Mouse (Mus musculus) embryonic facial prominence, embryonic 12.5 days (tissue): Measurements from ENCODE around the gene Ada. TPM values are rescaled to one million over a fixed set of nuclear protein-coding genes. Genes with fewer than 3 reads are reported as not detected.

Experiments used
- ATAC-seq: fragments of 200-750 bp; cut with Nextera tagmentation; 2 replicates; pipeline ENCODE4 v1.8.0; 2017; ENCODE audit not compliant: insufficient number of reproducible peaks, insufficient read depth, low FRiP score, low TSS enrichment
- H3K27ac ChIP-seq: fragments of 300-500 bp; sonication (generic); 2 replicates; pipeline ENCODE4 v1.5.1; 2016; ENCODE audit warnings: mild to moderate bottlenecking
- H3K27me3 ChIP-seq: fragments of 300-500 bp; sonication (generic); 2 replicates; pipeline ENCODE4 v1.6.1; 2016; ENCODE audit warnings: mild to moderate bottlenecking, moderate library complexity
- H3K36me3 ChIP-seq: fragments of 300-500 bp; sonication (generic); 2 replicates; pipeline ENCODE4 v1.6.1; 2016; ENCODE audit warnings: mild to moderate bottlenecking
- H3K4me1 ChIP-seq: fragments of 300-500 bp; sonication (generic); 2 replicates; pipeline ENCODE4 v1.6.1; 2016
- H3K4me2 ChIP-seq: fragments of 300-500 bp; sonication (generic); replicated peaks from 2 replicates; pipeline ENCODE4 v1.6.1; 2016; ENCODE audit warnings: mild to moderate bottlenecking, moderate library complexity
- H3K4me3 ChIP-seq: fragments of 300-500 bp; sonication (generic); 2 replicates; pipeline ENCODE4 v1.5.1; 2016; ENCODE audit warnings: mild to moderate bottlenecking
- H3K9ac ChIP-seq: fragments of 300-500 bp; sonication (generic); 2 replicates; pipeline ENCODE4 v1.6.1; 2016; ENCODE audit warnings: mild to moderate bottlenecking, moderate library complexity
- H3K9me3 ChIP-seq: fragments of 300-500 bp; sonication (generic); 2 replicates; pipeline ENCODE4 v1.6.1; 2016; ENCODE audit warnings: mild to moderate bottlenecking, moderate library complexity
- WGBS: fragments of 180-500 bp; shearing (Covaris S2); methylation state at CpG from one replicate; pipeline ENCODE4 v1.1.7; 2016; 5-methylcytosine and 5-hydroxymethylcytosine counted together
- polyA plus RNA-seq: library from polyadenylated mRNA; unstranded; fragments of >200 nt; fragmentation: Nextera tagmentation; extraction: Ambion mirVana; gene quantifications from 2 replicates; pipeline ENCODE4 v1.2.1, GENCODE M21; 2016

Gene Ada
- polyA plus RNA-seq, 1 experiment from 2014 or later, result 8.6 TPM

DNA sequence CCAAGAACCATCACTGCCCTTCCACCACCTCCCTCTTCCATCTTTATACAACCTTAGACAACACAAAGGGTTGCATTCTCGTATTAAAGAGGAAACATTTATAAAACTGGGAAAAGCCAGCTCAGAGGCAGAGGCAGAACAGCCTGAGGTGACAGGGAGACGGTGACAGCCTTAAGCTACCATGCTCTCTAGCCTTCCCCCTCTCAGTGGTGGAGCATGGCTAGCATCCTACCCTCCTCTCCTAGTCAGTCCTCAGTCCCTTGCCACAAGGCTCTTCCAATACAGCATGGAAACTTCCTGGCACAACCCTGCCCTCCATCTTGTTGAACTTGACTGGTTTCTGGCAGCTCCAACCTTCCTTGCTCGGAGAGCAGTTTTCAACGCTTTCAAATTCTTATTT lies 21.7 kb downstream of the Ada start:
- no peaks in the 10 kb centered on the region for H3K27me3 ChIP-seq
- no peaks in the 10 kb centered on the region for H3K4me1 ChIP-seq
- H3K9me3 ChIP-seq, result no peaks in the 10 kb centered on the region
- ATAC-seq, result no peak
- H3K4me2 ChIP-seq, result no peak overlapping the region
- WGBS, result 86% methylated on average over 4 of the region's 4 CpGs
- H3K36me3 ChIP-seq, result peaks cover 38% of the 10 kb centered on the region
- no peak overlapping the region for H3K9ac ChIP-seq
- no peak overlapping the region for H3K4me3 ChIP-seq
- no peak overlapping the region for H3K27ac ChIP-seq

DNA sequence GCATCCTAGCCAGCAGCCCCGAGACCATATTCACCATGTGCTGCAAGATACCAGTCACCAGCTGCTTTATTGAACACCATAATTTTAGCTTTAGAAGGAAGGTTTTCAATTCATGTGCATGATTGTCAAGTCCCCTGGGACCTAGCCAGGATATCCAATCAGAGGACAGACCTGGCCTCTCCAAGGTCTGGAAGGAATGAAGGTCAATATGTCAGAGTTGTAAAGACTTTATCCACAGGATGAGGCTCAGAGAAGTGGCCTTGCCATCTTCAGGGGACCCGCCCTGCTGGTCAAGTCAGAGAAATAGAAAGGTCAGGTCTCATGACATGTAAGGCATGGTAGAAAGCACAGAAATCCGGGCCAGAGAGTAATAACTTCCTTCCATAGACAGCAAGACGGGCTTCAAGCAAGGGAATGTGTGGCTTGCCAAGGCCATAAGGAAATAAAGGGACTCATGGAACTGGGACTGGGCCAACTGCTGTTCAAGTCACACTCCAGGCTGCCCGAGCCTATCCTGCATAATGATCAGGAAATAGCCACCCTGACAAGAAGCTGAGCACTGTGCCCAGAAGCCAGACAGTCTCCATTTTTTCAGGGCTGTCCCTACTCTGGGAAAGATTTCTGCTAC lies 23.2 kb downstream of the Ada start:
- Histone ChIP-seq H3K4me3 (no peak overlapping the region), H3K27ac (no peak overlapping the region), H3K9me3 (no peaks in the 10 kb centered on the region), H3K4me2 (no peak overlapping the region), H3K27me3 (no peaks in the 10 kb centered on the region), H3K4me1 (no peaks in the 10 kb centered on the region), H3K9ac (no peak overlapping the region), H3K36me3 (peaks cover 47% of the 10 kb centered on the region)
- ATAC-seq, result no peak
- 75% methylated on average over 5 of the region's 5 CpGs for WGBS

DNA sequence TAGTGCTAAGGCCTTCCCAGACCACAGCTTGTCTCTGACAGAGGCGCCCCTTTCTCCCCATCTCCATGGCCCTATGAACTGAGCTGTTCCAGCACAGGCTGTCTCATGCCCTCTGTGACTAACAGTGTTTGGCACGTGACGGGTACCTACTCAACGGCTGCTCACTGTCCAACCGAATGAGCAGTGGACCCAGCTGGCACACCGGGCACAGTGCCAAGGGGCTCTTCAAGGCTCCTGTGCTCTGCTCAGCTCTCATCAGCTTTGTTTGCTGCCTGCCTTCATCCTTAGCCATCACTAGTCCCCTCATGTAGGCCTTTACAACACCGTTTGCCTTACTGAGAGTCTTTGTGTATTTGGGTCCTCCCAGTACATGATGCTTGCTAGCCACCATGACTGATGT lies 27.5 kb downstream of the Ada start:
- WGBS, result 88% methylated on average over 7 of the region's 7 CpGs
- H3K27ac ChIP-seq, result no peak overlapping the region
- no peak overlapping the region for H3K4me3 ChIP-seq
- no peak for ATAC-seq
- peaks cover 20% of the 10 kb centered on the region for H3K36me3 ChIP-seq
- no peak overlapping the region for H3K4me2 ChIP-seq
- H3K27me3 ChIP-seq, result no peaks in the 10 kb centered on the region
- H3K9me3 ChIP-seq, result no peaks in the 10 kb centered on the region
- H3K4me1 ChIP-seq, result no peaks in the 10 kb centered on the region
- H3K9ac ChIP-seq, result no peak overlapping the region

DNA sequence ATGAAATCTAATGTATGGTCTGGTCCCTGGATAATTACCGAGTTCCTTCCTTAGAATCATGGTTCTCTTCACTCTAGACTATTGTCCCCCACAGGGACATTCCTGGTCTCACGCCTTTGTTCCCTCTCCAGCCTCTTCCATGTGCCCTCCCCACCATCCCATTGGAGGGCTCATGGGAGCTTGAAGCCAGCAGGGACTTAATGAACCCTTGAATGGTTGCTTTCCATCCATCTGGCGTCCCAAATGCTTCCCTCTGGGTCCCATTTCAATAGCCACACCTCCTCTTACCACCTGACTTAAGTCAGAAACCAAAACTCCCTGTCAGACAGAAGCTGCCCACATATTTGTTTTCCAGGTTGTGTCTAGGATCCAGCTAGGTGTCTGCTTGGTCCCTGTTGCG lies 30.4 kb downstream of the Ada start:
- WGBS, result 48% methylated on average over 4 of the region's 4 CpGs
- Histone ChIP-seq H3K27me3 (no peaks in the 10 kb centered on the region), H3K36me3 (peaks cover 9% of the 10 kb centered on the region), H3K27ac (no peak overlapping the region), H3K9me3 (no peaks in the 10 kb centered on the region), H3K4me2 (no peak overlapping the region), H3K9ac (no peak overlapping the region), H3K4me3 (no peak overlapping the region), H3K4me1 (peaks cover 13% of the 10 kb centered on the region)
- no peak for ATAC-seq

DNA sequence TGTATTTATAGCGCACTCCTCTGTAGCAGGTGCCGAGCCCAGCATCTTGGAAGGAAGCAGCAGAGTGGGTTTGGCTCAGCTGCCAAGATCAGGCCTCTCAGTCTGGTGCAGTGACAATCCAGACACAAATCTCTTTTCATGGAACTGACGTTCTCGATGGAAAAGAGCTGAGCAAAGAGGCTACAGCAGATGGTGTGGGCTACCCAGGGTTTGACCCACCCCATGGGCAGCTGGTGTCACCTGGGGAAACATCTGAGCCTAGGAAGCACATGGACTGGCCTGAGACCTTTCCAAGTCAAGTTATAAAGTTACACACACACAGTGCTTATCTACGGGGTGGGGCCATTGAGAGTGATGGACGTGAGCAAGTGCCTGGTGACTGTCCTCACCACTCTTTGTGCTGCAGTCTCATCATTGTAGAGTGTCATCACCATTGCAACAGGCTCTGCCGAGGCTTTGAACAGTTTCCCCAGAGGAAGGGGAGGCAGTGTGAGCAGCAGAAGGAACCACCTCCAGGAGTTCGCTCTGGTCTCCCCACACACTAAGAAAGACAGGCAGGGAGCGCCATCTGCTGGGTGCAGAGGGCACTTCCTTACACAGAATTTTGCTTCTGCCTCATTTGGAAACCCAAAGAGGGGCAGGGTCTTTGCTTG lies 31.0 kb downstream of the Ada start:
- Histone ChIP-seq H3K9me3 (no peaks in the 10 kb centered on the region), H3K4me1 (peaks cover 13% of the 10 kb centered on the region), H3K9ac (no peak overlapping the region), H3K36me3 (peaks cover 9% of the 10 kb centered on the region; the same call in 1 of the 2 replicates), H3K4me2 (no peak overlapping the region), H3K4me3 (no peak overlapping the region), H3K27me3 (no peaks in the 10 kb centered on the region), H3K27ac (no peak overlapping the region)
- ATAC-seq, result peak; percentile 63
- 46% methylated on average over 9 of the region's 9 CpGs for WGBS

DNA sequence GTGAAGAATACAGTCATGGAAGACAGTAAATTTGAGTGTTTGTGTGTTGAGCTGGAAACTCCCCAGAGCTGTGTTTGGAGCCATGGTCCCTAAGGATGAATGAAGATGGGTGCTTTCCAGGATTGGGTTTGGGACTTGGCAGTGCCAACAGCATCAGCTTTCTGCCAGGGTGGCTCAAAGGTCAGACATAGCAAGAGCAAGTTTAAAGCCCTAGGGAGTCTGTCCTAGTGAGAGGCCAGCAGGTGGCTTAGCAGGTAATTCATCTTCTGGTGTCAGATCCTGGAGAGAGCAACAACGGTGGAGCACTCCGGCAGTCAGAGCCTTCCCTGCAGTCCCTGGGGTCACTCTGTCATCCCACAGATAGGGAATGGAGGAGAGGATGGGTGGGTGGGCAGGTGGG lies 31.5 kb downstream of the Ada start:
- H3K36me3 ChIP-seq, result peaks cover 9% of the 10 kb centered on the region; the same call in 1 of the 2 replicates
- no peak for ATAC-seq
- H3K4me3 ChIP-seq, result no peak overlapping the region
- H3K4me2 ChIP-seq, result no peak overlapping the region
- H3K4me1 ChIP-seq, result peaks cover 13% of the 10 kb centered on the region
- no peak overlapping the region for H3K27ac ChIP-seq
- H3K27me3 ChIP-seq, result no peaks in the 10 kb centered on the region
- 63% methylated on average over 2 of the region's 2 CpGs for WGBS
- no peak overlapping the region for H3K9ac ChIP-seq
- H3K9me3 ChIP-seq, result no peaks in the 10 kb centered on the region

DNA sequence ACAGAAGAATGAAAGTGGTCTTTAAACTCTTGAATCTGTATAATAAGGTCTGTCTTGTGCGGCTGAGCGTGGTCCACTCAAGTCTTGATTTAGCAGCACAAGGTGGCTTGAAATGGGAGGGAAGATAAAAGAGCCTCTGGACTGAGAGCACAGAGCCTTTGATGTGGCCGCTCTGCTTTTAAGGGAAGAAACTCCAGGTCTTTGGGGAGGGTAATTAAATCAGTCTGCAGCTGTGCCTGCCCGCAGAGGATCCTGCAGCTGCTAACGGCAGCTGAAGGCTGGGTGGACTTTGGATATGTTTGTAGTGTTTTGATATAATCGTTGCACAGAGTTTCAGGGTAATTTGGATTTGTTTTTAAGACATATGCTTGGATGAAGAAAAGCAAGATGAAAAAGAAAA lies 33.2 kb downstream of the Ada start:
- WGBS, result 15% methylated on average over 6 of the region's 6 CpGs

DNA sequence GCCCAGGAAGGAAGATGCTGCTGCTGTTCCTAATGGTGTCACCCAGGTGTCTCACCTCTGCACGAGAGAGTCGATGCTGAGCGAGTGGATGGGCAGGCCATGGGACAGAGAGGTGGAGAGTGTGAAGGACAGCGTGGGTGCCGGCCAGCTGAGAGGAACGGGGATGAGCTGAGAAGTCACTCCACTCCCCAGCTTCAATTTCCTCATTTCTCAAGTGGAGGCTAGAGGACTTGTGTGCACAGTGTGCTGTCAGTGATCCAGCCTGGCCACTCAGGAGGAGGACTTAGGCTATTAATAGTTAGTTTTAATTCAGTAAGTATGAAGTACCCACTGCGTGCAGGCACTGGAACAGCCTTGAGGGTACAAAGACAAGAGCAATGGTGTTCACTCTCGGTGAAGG lies 33.6 kb downstream of the Ada start:
- peak overlapping the region; percentile 65 for H3K27ac ChIP-seq
- no peak for ATAC-seq

More for the DNA sequence above, 33.2 kb downstream of the Ada start:
- Histone ChIP-seq H3K4me3 (no peak overlapping the region), H3K9ac (no peak overlapping the region), H3K36me3 (no peaks in the 10 kb centered on the region), H3K4me2 (no peak overlapping the region), H3K27me3 (no peaks in the 10 kb centered on the region), H3K4me1 (peaks cover 13% of the 10 kb centered on the region), H3K27ac (peak overlapping the region; percentile 65; the same call in 1 of the 2 replicates), H3K9me3 (no peaks in the 10 kb centered on the region)
- ATAC-seq, result no peak

DNA sequence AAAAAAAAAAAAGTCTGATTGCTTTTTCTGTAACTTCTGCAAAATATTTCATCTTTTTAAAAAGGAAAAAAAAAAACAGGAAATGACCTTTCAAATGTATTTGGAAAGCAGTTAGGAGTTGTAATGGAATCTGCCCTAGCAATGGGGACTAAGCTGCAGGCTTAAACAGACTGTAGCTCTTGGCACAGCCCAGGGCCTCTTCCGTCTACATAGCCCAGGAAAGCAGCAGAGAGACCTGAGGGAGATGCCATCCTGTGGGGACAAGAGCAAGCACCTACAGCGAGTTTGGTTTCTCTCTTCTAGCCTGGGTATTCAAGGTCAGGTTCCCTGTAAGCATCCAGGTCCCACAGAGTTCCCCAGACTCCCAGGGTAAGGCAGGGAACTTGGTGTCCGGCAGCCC lies 36.7 kb downstream of the Ada start:
- Histone ChIP-seq H3K27me3 (no peaks in the 10 kb centered on the region), H3K9ac (no peak overlapping the region), H3K4me1 (peaks cover 13% of the 10 kb centered on the region), H3K9me3 (no peaks in the 10 kb centered on the region), H3K36me3 (no peaks in the 10 kb centered on the region), H3K4me3 (no peak overlapping the region), H3K27ac (no peak overlapping the region), H3K4me2 (no peak overlapping the region)
- 81% methylated on average over 3 of the region's 3 CpGs for WGBS
- no peak for ATAC-seq

More for the DNA sequence above, 33.6 kb downstream of the Ada start:
- Histone ChIP-seq H3K4me1 (peaks cover 13% of the 10 kb centered on the region), H3K27me3 (no peaks in the 10 kb centered on the region), H3K9ac (no peak overlapping the region), H3K4me3 (no peak overlapping the region), H3K9me3 (no peaks in the 10 kb centered on the region), H3K36me3 (no peaks in the 10 kb centered on the region), H3K4me2 (no peak overlapping the region)
- WGBS, result 67% methylated on average over 8 of the region's 8 CpGs

DNA sequence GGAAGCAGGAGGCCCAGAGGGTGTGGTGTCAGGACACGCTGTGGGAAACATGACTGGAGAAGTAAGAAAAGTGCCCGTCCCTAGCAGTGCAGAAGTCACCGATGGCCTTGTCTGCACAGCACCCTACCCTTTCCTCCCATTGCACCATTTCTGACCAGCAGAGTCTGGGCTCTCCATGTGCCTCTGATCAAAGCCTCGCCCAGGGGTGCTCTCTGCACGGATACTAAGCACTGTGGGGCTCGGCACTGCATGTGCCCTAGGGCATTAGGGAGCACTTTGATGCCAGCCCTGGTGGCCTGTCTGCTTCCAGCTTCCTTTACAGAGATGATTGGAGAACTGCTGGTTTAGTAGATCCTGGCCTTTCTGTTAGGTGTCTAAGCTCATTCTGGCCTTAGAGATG lies 37.2 kb downstream of the Ada start:
- H3K4me3 ChIP-seq, result no peak overlapping the region
- no peak overlapping the region for H3K27ac ChIP-seq
- WGBS, result 66% methylated on average over 6 of the region's 6 CpGs
- ATAC-seq, result no peak
- no peaks in the 10 kb centered on the region for H3K9me3 ChIP-seq
- H3K4me2 ChIP-seq, result no peak overlapping the region
- peaks cover 13% of the 10 kb centered on the region for H3K4me1 ChIP-seq
- H3K27me3 ChIP-seq, result no peaks in the 10 kb centered on the region
- no peaks in the 10 kb centered on the region for H3K36me3 ChIP-seq
- H3K9ac ChIP-seq, result peak overlapping the region; percentile 11

DNA sequence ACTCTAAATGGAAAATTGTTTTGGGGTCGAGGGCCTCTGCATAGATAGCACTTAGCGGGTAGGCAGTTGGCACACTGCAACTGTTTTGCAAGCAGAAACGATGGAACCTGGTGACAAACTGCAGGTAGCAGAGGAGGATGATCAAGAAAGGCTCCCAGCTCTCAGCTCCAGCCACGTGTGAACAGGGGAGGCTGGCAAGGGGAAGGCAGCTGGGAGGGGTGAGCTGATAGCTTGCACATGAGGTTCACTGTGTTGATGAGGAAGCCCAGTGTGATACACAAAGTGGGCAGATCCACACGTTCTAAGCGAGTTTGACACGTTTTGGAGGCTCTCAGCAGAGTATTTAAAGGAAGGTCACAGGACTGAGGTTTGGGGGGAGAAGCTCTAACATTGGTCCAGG lies 37.6 kb downstream of the Ada start:
- no peak overlapping the region for H3K27ac ChIP-seq
- no peak overlapping the region for H3K4me3 ChIP-seq
- 74% methylated on average over 7 of the region's 7 CpGs for WGBS
- H3K4me1 ChIP-seq, result peaks cover 13% of the 10 kb centered on the region
- H3K36me3 ChIP-seq, result no peaks in the 10 kb centered on the region
- no peak for ATAC-seq
- H3K27me3 ChIP-seq, result no peaks in the 10 kb centered on the region
- no peak overlapping the region for H3K4me2 ChIP-seq
- H3K9me3 ChIP-seq, result no peaks in the 10 kb centered on the region
- H3K9ac ChIP-seq, result peak overlapping the region; percentile 11; the same call in 1 of the 2 replicates

DNA sequence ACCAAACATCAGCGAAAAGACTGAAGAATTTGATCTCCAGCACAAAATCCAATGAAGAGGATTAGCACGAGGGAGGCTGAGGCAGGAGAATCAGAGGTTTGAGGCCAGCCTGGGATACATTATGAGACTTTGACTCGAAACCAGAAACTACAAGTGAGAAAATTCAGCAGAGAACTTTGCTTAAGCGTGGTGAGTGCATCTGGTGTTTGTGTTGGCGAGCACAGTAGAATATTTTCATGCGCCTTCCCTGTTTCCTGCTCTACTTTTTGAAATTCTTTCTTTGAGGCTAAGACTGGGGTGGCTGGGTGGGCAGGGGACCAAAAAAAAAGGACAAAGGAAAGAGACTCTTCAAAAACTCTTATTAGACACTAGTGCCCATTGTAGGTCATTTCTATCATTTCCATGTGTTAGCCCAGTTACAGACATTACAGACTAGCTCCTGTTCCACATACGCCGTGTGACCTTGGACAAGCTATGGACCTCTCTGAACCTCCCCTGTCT lies 38.6 kb downstream of the Ada start:
- H3K27me3 ChIP-seq, result no peaks in the 10 kb centered on the region
- no peak overlapping the region for H3K4me3 ChIP-seq
- H3K27ac ChIP-seq, result no peak overlapping the region
- no peaks in the 10 kb centered on the region for H3K9me3 ChIP-seq
- WGBS, result 85% methylated on average over 8 of the region's 8 CpGs
- no peaks in the 10 kb centered on the region for H3K36me3 ChIP-seq
- H3K4me1 ChIP-seq, result peaks cover 5% of the 10 kb centered on the region
- no peak for ATAC-seq
- no peak overlapping the region for H3K4me2 ChIP-seq
- no peak overlapping the region for H3K9ac ChIP-seq
